Mouse (Mus musculus) limb, embryonic 13.5 days (tissue): Measurements from ENCODE around the gene Car15. TPM values are rescaled to one million over a fixed set of nuclear protein-coding genes. Genes with fewer than 3 reads are reported as not detected.

ENCODE experiments used
- ATAC-seq: fragments of 200-750 bp; cut with Nextera tagmentation; 2 replicates; pipeline ENCODE4 v1.8.0; 2017; ENCODE audit warnings: low read depth, moderate number of reproducible peaks, moderate TSS enrichment; ENCODE audit not compliant: low FRiP score
- H3K27ac ChIP-seq: fragments of 300-500 bp; sonication (generic); 2 replicates; pipeline ENCODE4 v1.5.1; 2015; ENCODE audit warnings: inconsistent platforms, mild to moderate bottlenecking, moderate library complexity
- H3K27me3 ChIP-seq: fragments of 300-500 bp; sonication (generic); 2 replicates; pipeline ENCODE4 v1.6.1; 2015; ENCODE audit warnings: mild to moderate bottlenecking, inconsistent platforms
- H3K36me3 ChIP-seq: fragments of 300-500 bp; sonication (generic); 2 replicates; pipeline ENCODE4 v1.6.1; 2015; ENCODE audit warnings: inconsistent platforms, mild to moderate bottlenecking, moderate library complexity
- H3K4me1 ChIP-seq: fragments of 300-500 bp; sonication (generic); 2 replicates; pipeline ENCODE4 v1.6.1; 2015; ENCODE audit warnings: inconsistent platforms
- H3K4me2 ChIP-seq: fragments of 300-500 bp; sonication (generic); replicated peaks from 2 replicates; pipeline ENCODE4 v1.6.1; 2015; ENCODE audit warnings: inconsistent platforms, mild to moderate bottlenecking, moderate library complexity
- H3K4me3 ChIP-seq: fragments of 300-500 bp; sonication (generic); 2 replicates; pipeline ENCODE4 v1.5.1; 2015; ENCODE audit warnings: moderate library complexity, mild to moderate bottlenecking, inconsistent platforms
- H3K9ac ChIP-seq: fragments of 300-500 bp; sonication (generic); 2 replicates; pipeline ENCODE4 v1.6.1; 2015; ENCODE audit warnings: mild to moderate bottlenecking, inconsistent platforms
- H3K9me3 ChIP-seq: fragments of 300-500 bp; sonication (generic); 2 replicates; pipeline ENCODE4 v1.6.1; 2016; ENCODE audit warnings: inconsistent platforms
- WGBS: fragments of 180-500 bp; shearing (Covaris S2); methylation state at CpG from one replicate; pipeline ENCODE4 v1.1.7; 2015; 5-methylcytosine and 5-hydroxymethylcytosine counted together
- polyA plus RNA-seq: library from polyadenylated mRNA; unstranded; fragments of >200 nt; fragmentation: Nextera tagmentation; extraction: Ambion mirVana; gene quantifications from 2 replicates; pipeline ENCODE4 v1.2.1, GENCODE M21; 2015

Gene Car15
- polyA plus RNA-seq, 1 experiment from 2014 or later = 3.0 TPM

- peak overlapping the region; percentile 33; the same call in 1 of the 2 replicates for H3K4me2 ChIP-seq
- H3K4me3 ChIP-seq = no peak overlapping the region
- H3K36me3 ChIP-seq = peaks cover 42% of the 10 kb centered on the region
- peaks cover 87% of the 10 kb centered on the region for H3K4me1 ChIP-seq
- H3K9ac ChIP-seq = peak overlapping the region; percentile 19; the same call in 1 of the 2 replicates
- H3K9me3 ChIP-seq = no peaks in the 10 kb centered on the region
- 73% methylated on average over 4 of the region's 4 CpGs for WGBS
- peak overlapping the region; percentile 98 for H3K27ac ChIP-seq
- ATAC-seq = no peak
- peaks cover 15% of the 10 kb centered on the region for H3K27me3 ChIP-seq
These were observed 29.0 kb downstream of the Car15 start for GRCm38 (mm10) chr16:17809125-17809524.

GRCm38 (mm10) chr16:17807192-17808009 is 30.8 kb downstream of the Car15 start:
- Histone ChIP-seq H3K27ac (peak overlapping the region; percentile 87), H3K36me3 (peaks cover 57% of the 10 kb centered on the region), H3K27me3 (peaks cover 32% of the 10 kb centered on the region), H3K4me1 (peaks cover 96% of the 10 kb centered on the region), H3K4me2 (peak overlapping the region; percentile 73), H3K4me3 (peak overlapping the region; percentile 41), H3K9ac (peak overlapping the region; percentile 76), H3K9me3 (no peaks in the 10 kb centered on the region)
- ATAC-seq = peak; percentile 41
- WGBS = 2% methylated on average over 72 of the region's 73 CpGs

GRCm38 (mm10) chr16:17806581-17807191 is 31.5 kb downstream of the Car15 start:
- H3K4me1 ChIP-seq = peaks cover 98% of the 10 kb centered on the region
- H3K4me2 ChIP-seq = peak overlapping the region; percentile 73
- no peaks in the 10 kb centered on the region for H3K9me3 ChIP-seq
- H3K27me3 ChIP-seq = peaks cover 40% of the 10 kb centered on the region
- 6% methylated on average over 50 of the region's 50 CpGs for WGBS
- H3K27ac ChIP-seq = peak overlapping the region; percentile 87
- peak overlapping the region; percentile 41 for H3K4me3 ChIP-seq
- H3K36me3 ChIP-seq = peaks cover 57% of the 10 kb centered on the region
- peak overlapping the region; percentile 76 for H3K9ac ChIP-seq
- ATAC-seq = no peak

GRCm38 (mm10) chr16:17804982-17805381 is 33.2 kb downstream of the Car15 start:
- H3K4me2 ChIP-seq = peak overlapping the region; percentile 63
- no peak overlapping the region for H3K27ac ChIP-seq
- H3K9ac ChIP-seq = peak overlapping the region; percentile 67; the same call in 1 of the 2 replicates
- H3K9me3 ChIP-seq = no peaks in the 10 kb centered on the region
- peak overlapping the region; percentile 32 for H3K4me3 ChIP-seq
- ATAC-seq = no peak
- H3K36me3 ChIP-seq = peaks cover 57% of the 10 kb centered on the region
- peaks cover 98% of the 10 kb centered on the region for H3K4me1 ChIP-seq
- WGBS = 37% methylated on average over 7 of the region's 7 CpGs
- H3K27me3 ChIP-seq = peaks cover 45% of the 10 kb centered on the region

GRCm38 (mm10) chr16:17804449-17804912 is 33.7 kb downstream of the Car15 start:
- Histone ChIP-seq H3K27ac (no peak overlapping the region; the same call in 1 of the 2 replicates), H3K4me2 (peak overlapping the region; percentile 63), H3K36me3 (peaks cover 57% of the 10 kb centered on the region), H3K9me3 (no peaks in the 10 kb centered on the region), H3K4me1 (peaks cover 98% of the 10 kb centered on the region), H3K27me3 (peaks cover 47% of the 10 kb centered on the region), H3K4me3 (peak overlapping the region; percentile 32), H3K9ac (peak overlapping the region; percentile 67; the same call in 1 of the 2 replicates)
- WGBS = 6% methylated on average over 33 of the region's 33 CpGs
- ATAC-seq = peak; percentile 43

GRCm38 (mm10) chr16:17803675-17804448 is 34.3 kb downstream of the Car15 start:
- H3K27ac ChIP-seq = no peak overlapping the region; the same call in 1 of the 2 replicates
- H3K27me3 ChIP-seq = peaks cover 51% of the 10 kb centered on the region

GRCm38 (mm10) chr16:17802839-17803674 is 35.1 kb downstream of the Car15 start:
- no peak overlapping the region for H3K27ac ChIP-seq
- ATAC-seq = no peak
- 6% methylated on average over 83 of the region's 83 CpGs for WGBS

More at GRCm38 (mm10) chr16:17803675-17804448, 34.3 kb downstream of the Car15 start:
- Histone ChIP-seq H3K36me3 (peaks cover 54% of the 10 kb centered on the region), H3K4me1 (peaks cover 98% of the 10 kb centered on the region), H3K4me3 (peak overlapping the region; percentile 37), H3K4me2 (peak overlapping the region; percentile 63), H3K9me3 (no peaks in the 10 kb centered on the region), H3K9ac (peak overlapping the region; percentile 67)
- ATAC-seq = no peak
- 21% methylated on average over 33 of the region's 33 CpGs for WGBS

GRCm38 (mm10) chr16:17802456-17802838 is 35.7 kb downstream of the Car15 start:
- no peak for ATAC-seq
- WGBS = 12% methylated on average over 18 of the region's 18 CpGs
- H3K4me3 ChIP-seq = peak overlapping the region; percentile 37
- H3K9ac ChIP-seq = peak overlapping the region; percentile 67
- H3K27ac ChIP-seq = no peak overlapping the region
- H3K4me1 ChIP-seq = peaks cover 88% of the 10 kb centered on the region
- H3K9me3 ChIP-seq = no peaks in the 10 kb centered on the region
- H3K4me2 ChIP-seq = peak overlapping the region; percentile 63
- peaks cover 42% of the 10 kb centered on the region for H3K36me3 ChIP-seq
- H3K27me3 ChIP-seq = peaks cover 51% of the 10 kb centered on the region

More at GRCm38 (mm10) chr16:17802839-17803674, 35.1 kb downstream of the Car15 start:
- Histone ChIP-seq H3K4me2 (peak overlapping the region; percentile 63), H3K36me3 (peaks cover 48% of the 10 kb centered on the region), H3K27me3 (peaks cover 51% of the 10 kb centered on the region), H3K4me3 (peak overlapping the region; percentile 37), H3K9me3 (no peaks in the 10 kb centered on the region), H3K9ac (peak overlapping the region; percentile 67), H3K4me1 (peaks cover 94% of the 10 kb centered on the region)

GRCm38 (mm10) chr16:17801777-17802455 is 36.2 kb downstream of the Car15 start:
- peaks cover 37% of the 10 kb centered on the region for H3K36me3 ChIP-seq
- peaks cover 51% of the 10 kb centered on the region for H3K27me3 ChIP-seq
- ATAC-seq = no peak
- peak overlapping the region; percentile 63 for H3K4me2 ChIP-seq
- peak overlapping the region; percentile 37 for H3K4me3 ChIP-seq
- WGBS = 11% methylated on average over 7 of the region's 7 CpGs
- H3K9ac ChIP-seq = peak overlapping the region; percentile 40
- no peaks in the 10 kb centered on the region for H3K9me3 ChIP-seq
- peaks cover 84% of the 10 kb centered on the region for H3K4me1 ChIP-seq
- H3K27ac ChIP-seq = no peak overlapping the region

- Histone ChIP-seq H3K4me1 (peaks cover 78% of the 10 kb centered on the region), H3K27ac (no peak overlapping the region), H3K9ac (peak overlapping the region; percentile 35; the same call in 1 of the 2 replicates), H3K9me3 (no peaks in the 10 kb centered on the region), H3K27me3 (peaks cover 39% of the 10 kb centered on the region), H3K4me3 (peak overlapping the region; percentile 93), H3K36me3 (peaks cover 19% of the 10 kb centered on the region), H3K4me2 (peak overlapping the region; percentile 75)
- no peak for ATAC-seq
These were observed 38.6 kb downstream of the Car15 start for GRCm38 (mm10) chr16:17799584-17799983.
